Mouse (Mus musculus) B cell, adult 2 months (primary cell): ENCODE data around the gene Vgf.
A peak's percentile ranks its signal among the peaks of the same experiment; 100 is the strongest.

Experiments used
- DNase-seq, 2 experiments: peaks; one replicate each; pipeline ENCODE4 v3.0.0; 2022

Gene Vgf

DNA sequence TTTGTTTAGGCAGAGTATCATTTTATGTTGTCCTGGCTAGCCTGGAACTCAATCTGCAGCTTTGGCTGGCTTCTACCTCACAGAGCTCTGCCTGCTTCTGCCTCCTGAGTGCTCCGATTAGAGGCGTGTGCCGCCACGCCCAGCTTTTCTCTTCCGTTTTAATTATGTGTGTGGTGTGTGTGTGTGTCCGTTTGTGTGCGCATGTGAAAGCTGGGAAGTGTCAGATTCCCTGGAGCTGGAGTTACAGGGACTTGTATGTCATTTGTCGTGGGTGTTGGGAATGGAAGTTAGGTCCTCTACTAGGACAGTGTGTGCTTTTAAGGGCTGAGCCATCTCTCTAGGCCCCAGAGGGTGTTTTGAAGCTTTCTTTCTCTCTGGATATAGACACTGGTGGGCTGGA is 46.9 kb downstream of the Vgf start:
- DNase-seq = no peak

DNA sequence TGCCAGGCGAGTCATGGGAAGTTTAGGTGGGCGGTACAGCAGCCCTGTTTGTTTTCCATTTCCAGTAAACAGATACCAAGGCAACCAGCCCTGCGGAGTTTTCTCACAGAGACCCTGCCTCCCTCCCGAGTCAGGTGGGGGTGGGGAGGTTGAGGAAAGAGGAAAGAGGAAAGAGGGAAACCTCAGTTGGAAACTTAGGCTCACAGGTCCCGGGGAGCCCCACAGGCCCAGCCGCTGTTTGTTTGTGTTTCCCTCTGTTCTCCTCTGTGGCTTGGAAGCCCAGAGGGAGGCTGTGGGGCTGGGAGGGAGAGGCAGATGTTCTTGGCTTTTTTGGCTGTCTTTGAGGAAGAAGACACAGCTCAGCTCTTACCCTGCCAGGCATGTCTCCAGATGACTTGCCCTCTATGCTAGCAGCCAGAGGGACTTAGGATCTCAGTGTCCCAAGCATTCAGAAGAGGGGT is 48.0 kb downstream of the Vgf start:
- DNase-seq = no peak

DNA sequence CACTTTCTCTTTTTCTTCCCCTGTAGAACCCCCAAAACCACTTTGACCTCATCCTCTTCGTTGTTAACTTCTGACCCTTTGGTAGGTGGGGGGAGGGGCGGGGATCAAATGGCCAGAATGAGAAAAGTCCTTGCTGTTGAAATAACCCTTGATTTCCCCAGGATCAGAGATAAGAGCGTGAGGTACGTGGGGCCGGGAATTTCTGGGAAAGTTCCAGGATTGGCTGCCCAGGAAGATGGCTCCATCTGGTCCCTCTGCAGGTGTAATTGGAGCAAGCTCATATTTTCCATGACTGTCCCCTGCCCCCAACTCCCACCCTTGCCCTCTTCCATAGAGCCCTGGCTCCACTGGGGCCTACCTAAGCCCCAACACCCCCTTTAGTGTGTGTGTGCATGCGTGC is 49.5 kb downstream of the Vgf start:
- no peak for DNase-seq

DNA sequence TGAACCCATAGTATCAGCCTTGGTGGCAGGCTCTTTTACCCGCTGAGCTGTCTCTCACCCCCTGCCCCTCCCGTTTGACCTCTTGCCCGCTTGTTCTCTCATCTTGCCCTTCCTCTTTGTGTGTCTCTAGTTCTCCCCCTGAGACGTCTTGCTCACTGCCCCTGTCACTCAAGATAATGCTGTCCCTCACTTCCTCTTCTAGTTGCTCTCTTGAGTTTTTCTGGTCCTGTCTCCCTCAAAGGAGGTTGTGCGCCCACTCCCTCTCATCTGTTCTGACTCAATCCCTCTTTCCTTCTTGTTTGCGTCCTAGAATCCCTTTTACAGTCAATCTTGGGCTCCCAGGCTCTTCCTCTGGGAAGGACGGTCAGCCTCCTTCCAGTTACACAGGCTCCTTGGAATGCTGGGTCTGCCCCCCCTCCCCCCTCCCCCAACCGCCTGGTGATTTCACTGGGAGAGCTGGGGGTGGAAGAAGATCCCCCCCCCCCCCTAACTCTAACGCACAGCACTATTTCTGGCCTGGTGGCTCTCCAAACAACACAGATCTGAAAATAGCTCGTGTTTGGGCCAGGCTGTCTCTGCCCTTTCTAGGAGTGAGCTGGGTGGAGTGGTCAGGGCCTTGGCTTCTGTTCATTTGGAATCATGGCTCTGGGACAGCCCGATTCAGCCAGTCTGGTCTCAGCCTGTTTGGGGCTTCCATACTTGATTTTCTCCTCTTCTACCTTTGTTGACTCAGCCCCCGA is 50.2 kb downstream of the Vgf start:
- DNase-seq = peak; percentile 11 to 20

DNA sequence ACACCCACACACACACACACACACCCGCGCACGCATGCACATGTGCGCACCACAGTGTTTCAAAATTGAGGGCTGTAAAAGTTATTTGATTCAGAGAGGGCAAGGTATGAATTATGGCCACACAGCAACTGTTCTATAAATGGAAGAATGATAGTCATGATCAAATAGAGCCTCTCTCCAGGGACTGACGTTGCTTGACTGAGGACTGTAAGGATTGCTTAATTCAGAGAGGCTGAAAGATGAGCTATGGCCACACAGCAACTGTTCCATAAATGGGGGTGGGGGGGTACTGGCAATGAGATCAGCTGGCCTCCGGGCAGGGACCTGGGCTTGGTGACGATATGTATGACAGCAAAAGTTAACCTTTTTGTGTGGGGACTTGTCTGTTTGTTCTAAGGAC is 51.0 kb downstream of the Vgf start:
- no peak for DNase-seq

DNA sequence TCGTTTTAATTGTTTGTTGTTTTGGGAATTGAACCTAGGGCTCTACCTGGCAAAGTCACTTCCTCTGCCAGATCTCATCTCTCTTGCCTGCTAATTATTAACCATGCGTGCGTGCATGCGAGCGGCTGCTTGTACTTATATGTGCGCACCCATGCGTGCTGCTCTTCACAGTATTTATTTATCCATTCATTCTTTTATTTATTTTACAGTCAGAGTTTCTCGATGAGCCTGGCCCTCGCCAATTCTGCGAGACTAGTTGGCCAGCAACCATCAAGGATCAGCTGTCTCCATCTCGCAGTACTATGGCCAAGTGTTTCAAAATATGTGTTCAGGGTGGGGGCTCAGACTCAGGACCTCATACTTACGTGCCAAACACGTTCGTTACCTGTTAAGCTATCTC is 51.8 kb downstream of the Vgf start:
- no peak for DNase-seq

DNA sequence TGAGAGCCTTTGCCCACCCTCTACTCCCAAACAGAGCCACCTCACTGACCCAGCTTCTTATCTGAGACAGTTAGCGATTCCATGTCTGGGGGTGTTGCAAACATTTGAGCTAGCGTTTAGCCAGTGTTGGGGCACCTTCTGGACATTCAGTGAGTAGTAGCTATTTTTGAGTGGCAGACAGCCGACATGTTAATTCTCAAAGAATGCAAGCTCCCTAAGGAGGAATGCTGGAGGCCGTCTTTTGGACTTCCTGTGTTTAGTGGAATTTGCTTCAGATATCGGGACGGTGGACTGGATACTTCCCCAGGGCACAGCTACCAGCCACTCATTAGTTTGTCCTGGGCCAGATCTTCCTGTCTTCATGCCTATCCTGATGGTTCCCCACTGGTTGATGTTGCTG is 52.4 kb downstream of the Vgf start:
- DNase-seq = no peak

DNA sequence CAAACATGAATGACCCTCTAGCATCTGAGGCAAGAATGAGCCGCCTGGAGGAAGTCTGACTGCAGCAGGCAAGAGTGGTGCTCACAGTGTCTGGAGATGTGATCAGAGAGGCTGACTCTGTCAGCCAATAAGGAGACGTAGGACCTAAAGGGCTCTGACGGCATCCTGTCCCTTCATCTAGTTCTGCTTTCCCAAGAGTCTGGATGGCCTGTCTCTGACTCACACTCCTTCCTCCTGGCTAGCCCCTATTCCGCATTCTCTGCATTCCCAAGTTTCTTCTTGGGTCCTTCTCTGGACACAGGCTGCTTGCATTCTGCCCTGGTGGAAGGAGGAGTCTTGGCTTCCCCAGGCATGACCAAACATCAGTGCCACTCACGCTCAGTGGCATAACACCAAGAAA is 53.7 kb downstream of the Vgf start:
- no peak for DNase-seq
